Mouse (Mus musculus) forebrain, embryonic 10.5 days (tissue): ENCODE data around the gene Adamts20. TPM values are rescaled to one million over a fixed set of nuclear protein-coding genes. Genes with fewer than 3 reads are reported as not detected.

Source experiments
- DNase-seq: peaks from one replicate; pipeline ENCODE4 v3.0.0-alpha.2; 2017; ENCODE audit warnings: low spot score; ENCODE audit errors: extremely low spot score
- H3K27ac ChIP-seq: fragments of 300-500 bp; sonication (generic); 2 replicates; pipeline ENCODE4 v1.5.1; 2016; ENCODE audit warnings: mild to moderate bottlenecking
- H3K27me3 ChIP-seq: fragments of 300-500 bp; sonication (generic); 2 replicates; pipeline ENCODE4 v1.6.1; 2016; ENCODE audit warnings: mild to moderate bottlenecking; ENCODE audit not compliant: poor library complexity, severe bottlenecking
- H3K36me3 ChIP-seq: fragments of 300-500 bp; sonication (generic); replicated peaks from 2 replicates; pipeline ENCODE4 v1.6.1; 2016; ENCODE audit warnings: mild to moderate bottlenecking, moderate library complexity
- H3K4me1 ChIP-seq: fragments of 300-500 bp; sonication (generic); 2 replicates; pipeline ENCODE4 v1.6.1; 2016
- H3K4me3 ChIP-seq: fragments of 300-500 bp; sonication (generic); 2 replicates; pipeline ENCODE4 v1.5.1; 2016; ENCODE audit warnings: mild to moderate bottlenecking, moderate library complexity
- H3K9me3 ChIP-seq: fragments of 300-500 bp; sonication (generic); 2 replicates; pipeline ENCODE4 v1.6.1; 2016; ENCODE audit warnings: mild to moderate bottlenecking, moderate library complexity
- WGBS: fragments of 180-500 bp; shearing (Covaris S2); methylation state at CpG from one replicate; pipeline ENCODE4 v1.1.7; 2016; 5-methylcytosine and 5-hydroxymethylcytosine counted together
- polyA plus RNA-seq: library from polyadenylated mRNA; unstranded; fragments of >200 nt; fragmentation: Nextera tagmentation; extraction: Ambion mirVana; gene quantifications from 2 replicates; pipeline ENCODE4 v1.2.1, GENCODE M21; 2016

Gene Adamts20
- polyA plus RNA-seq, 1 experiment from 2014 or later, result 5.4 TPM

DNA sequence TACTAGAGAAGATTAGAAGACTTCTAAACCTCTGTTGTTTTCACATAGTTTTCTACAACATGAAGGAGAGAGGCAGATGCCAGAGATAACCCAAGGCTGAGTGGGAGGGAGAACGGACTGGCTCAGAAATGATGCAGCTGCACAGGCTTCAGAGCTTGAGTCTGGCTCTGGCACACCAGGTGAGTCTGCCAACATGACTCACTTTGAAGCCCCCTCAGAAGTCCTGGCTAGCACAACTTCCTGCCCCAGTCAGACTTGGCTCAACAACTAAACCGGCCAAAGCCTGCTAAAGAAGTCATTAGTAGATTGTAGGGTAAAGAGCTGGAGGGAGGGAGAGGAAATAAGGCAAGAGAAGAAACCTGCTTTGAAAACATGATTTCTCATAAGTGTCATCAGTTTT is 230.0 kb downstream of the Adamts20 start:
- H3K9me3 ChIP-seq, result no peaks in the 10 kb centered on the region
- WGBS, result 86% methylated on average over 2 of the region's 2 CpGs
- no peaks in the 10 kb centered on the region for H3K27me3 ChIP-seq
- H3K27ac ChIP-seq, result no peak overlapping the region
- H3K4me3 ChIP-seq, result no peak overlapping the region
- no peaks in the 10 kb centered on the region for H3K36me3 ChIP-seq
- no peaks in the 10 kb centered on the region for H3K4me1 ChIP-seq
- DNase-seq, result no peak

DNA sequence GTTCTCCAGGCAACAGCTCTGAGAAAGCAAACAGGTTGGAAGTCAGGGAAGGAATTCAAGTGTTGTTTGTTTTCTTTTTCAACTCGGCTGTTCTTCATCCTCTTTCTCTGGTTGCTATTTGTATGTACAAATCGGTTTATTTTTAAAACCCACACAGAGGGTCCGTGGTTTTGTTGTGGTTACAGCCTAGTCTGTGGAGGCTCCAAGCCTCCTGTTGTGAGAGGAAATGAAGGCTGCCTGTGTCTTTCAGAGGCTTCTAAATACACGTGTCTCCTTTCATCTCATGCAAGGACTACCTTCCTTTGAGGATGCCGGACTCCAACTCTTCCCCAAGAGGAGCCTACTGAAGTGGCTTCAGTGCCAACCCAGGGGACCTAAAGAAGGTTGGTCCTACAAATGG is 234.0 kb downstream of the Adamts20 start:
- Histone ChIP-seq H3K27me3 (no peaks in the 10 kb centered on the region), H3K9me3 (no peaks in the 10 kb centered on the region; the same call in 1 of the 2 replicates), H3K27ac (no peak overlapping the region), H3K4me3 (no peak overlapping the region), H3K4me1 (no peaks in the 10 kb centered on the region), H3K36me3 (no peaks in the 10 kb centered on the region)
- 64% methylated on average over 5 of the region's 5 CpGs for WGBS
- no peak for DNase-seq

DNA sequence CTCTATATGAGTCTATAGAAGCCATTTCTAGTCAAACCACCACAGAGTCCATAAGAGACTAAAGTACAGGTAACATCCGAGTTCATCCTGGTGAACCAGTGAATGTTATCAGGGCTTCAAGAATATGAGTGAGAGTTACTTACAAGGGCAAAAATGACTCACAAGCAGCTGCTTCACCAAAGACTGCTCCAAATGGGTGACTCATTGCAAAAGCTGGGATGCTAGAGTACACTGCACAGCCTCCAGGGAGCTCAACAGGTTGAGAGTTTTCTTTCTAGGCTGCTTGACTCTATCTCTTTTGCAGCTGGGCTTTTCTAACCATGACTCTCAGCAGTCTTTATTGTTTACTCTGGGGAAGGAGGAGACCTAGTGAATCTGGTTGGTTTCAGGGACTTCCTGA is 237.8 kb downstream of the Adamts20 start:
- peaks cover 8% of the 10 kb centered on the region for H3K4me1 ChIP-seq
- no peaks in the 10 kb centered on the region; the same call in 1 of the 2 replicates for H3K9me3 ChIP-seq
- no peak overlapping the region for H3K4me3 ChIP-seq
- H3K36me3 ChIP-seq, result no peaks in the 10 kb centered on the region
- DNase-seq, result no peak
- H3K27ac ChIP-seq, result no peak overlapping the region
- H3K27me3 ChIP-seq, result no peaks in the 10 kb centered on the region
- WGBS, result 93% methylated on average over 1 of the region's 1 CpGs

DNA sequence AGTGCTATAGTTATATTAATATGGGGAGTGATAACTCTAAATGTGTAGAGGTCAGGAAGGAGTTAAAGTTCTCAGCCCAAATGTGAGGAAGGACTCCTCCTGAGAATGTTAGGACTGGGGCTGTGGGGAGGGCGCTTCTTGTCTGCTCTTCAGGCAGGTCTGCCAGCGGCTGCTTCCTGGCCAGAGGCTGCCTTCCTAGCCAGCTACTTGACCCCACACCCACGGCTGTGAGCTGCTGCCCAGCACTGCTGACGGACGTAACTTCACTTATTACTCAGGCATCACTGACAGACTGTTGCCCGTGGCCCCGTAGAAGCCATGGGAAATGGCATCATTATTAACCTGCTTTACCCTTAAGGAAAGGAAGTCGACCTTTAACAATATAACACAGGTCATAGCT is 242.1 kb downstream of the Adamts20 start:
- 50% methylated on average over 8 of the region's 8 CpGs for WGBS
- Histone ChIP-seq H3K9me3 (no peaks in the 10 kb centered on the region; the same call in 1 of the 2 replicates), H3K4me3 (no peak overlapping the region), H3K36me3 (no peaks in the 10 kb centered on the region), H3K4me1 (peaks cover 13% of the 10 kb centered on the region), H3K27me3 (no peaks in the 10 kb centered on the region), H3K27ac (no peak overlapping the region)
- no peak for DNase-seq

DNA sequence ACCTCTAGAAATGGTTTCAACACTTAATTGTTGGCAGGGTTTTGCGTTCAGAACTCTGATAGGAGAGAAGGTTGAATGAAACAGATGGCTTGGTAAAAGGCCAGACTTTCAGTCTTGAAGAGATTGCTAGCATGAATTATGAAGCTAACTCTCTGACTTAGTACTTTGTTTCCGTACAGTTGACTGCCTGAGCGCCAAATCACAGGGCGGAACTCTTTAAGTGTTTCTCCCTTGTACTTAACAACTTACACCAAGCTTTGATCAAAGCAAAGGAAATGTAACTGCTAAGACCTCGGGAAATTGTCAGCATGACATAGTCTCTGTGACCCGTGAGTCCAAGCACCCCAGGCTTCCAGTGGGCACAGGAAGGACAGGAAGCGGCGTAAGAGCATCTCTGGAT is 244.5 kb downstream of the Adamts20 start:
- WGBS, result 86% methylated on average over 8 of the region's 8 CpGs
- Histone ChIP-seq H3K27ac (no peak overlapping the region), H3K4me1 (peaks cover 13% of the 10 kb centered on the region), H3K4me3 (no peak overlapping the region), H3K9me3 (no peaks in the 10 kb centered on the region), H3K27me3 (no peaks in the 10 kb centered on the region), H3K36me3 (no peaks in the 10 kb centered on the region)
- DNase-seq, result no peak

Other genes with a start within 250 kb of the Adamts20 start
- 11.1 and 11.4 TPM in 2 replicates for gene Pus7l, start 78.1 kb upstream of the Adamts20 start, polyA plus RNA-seq
- 3.5 and 3.6 TPM in 2 replicates for gene Irak4, start 78.2 kb upstream of the Adamts20 start, polyA plus RNA-seq
- 82.7 and 84.0 TPM in 2 replicates for gene Twf1, start 124.5 kb upstream of the Adamts20 start, polyA plus RNA-seq
- 0.70 and 0.74 TPM in 2 replicates for gene Tmem117, start 163.8 kb upstream of the Adamts20 start, polyA plus RNA-seq